Mouse (Mus musculus) urinary bladder, postnatal 0 days (tissue): Measurements from ENCODE around the gene Tmed5. TPM values are rescaled to one million over a fixed set of nuclear protein-coding genes. Genes with fewer than 3 reads are reported as not detected.

ENCODE experiments used
- polyA plus RNA-seq: library from polyadenylated mRNA; unstranded; fragments of >200 nt; fragmentation: Nextera tagmentation; extraction: Ambion mirVana; gene quantifications from 2 replicates; pipeline ENCODE4 v1.2.1, GENCODE M21; 2015

Tmed5 gene
- polyA plus RNA-seq = 34.6 and 37.4 TPM in 2 replicates

DNA sequence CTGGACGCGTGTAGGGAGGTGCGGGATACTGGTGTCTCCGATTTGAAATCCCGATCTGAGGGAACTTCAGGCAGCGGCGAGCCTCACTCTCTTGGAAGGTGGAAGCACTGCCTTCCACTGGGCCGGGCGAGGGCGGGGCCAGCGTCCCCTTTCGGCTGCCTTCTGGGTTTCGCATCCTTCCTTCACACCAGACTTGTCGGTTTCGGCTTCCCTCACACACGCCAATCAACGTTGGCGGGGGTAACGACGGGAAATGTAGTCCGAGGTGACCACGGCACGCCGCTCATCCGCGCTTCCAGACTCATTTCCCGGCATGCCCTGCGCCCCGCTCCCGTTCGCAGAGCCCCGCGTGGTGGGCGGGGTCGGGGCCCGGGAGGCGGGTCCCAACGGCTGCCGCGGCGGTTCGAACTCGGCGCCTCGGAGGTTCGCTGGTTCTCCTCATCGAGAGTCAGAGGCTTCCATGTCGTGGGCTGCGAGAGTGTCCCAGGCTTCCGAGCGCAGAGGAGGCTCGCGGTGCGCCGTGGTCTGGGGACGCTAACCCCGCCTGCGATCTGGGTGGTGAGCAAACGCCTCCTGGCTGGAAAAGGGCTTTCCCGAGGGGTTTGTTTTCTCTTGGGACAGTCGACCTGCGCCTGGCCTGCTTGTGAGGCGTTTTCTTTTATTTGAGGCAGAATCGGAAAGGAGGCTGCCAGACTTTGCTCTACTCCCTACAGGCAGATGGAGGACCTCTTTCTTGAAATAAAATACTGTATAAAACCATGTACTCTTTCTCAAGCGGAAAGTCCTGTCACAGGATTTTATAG is at the start of gene Tmed5, which contains the start of gene Ccdc18:
TSS of gene Tmed5 (minus strand) at position 180 of the 803 bp plus-strand sequence.
TSS of gene Ccdc18 (plus strand) at position 435 of the 803 bp plus-strand sequence.

GRCm38 (mm10) chr5:108065465-108066411 is 66.7 kb downstream of the Tmed5 start, which contains the start of gene Mtf2:
Gene Mtf2, plus strand, starts transcription at chr5:108065674.

Other genes with a start within 250 kb of the Tmed5 start
- 34.5 and 36.6 TPM in 2 replicates for gene Rpl5, start 232.1 kb downstream of the Tmed5 start, polyA plus RNA-seq
- gene Fam69a, start 145.5 kb downstream of the Tmed5 start, polyA plus RNA-seq = 31.5 and 34.3 TPM in 2 replicates
- gene Mtf2, start 66.9 kb downstream of the Tmed5 start, polyA plus RNA-seq = 26.9 and 27.1 TPM in 2 replicates
- 2.0 and 2.6 TPM in 2 replicates for gene Ccdc18, start 255 bp upstream of the Tmed5 start, polyA plus RNA-seq
- 22.6 and 27.0 TPM in 2 replicates for gene Dr1, start 136.3 kb upstream of the Tmed5 start, polyA plus RNA-seq
- gene Pigg, start 180.0 kb upstream of the Tmed5 start, polyA plus RNA-seq = 4.5 and 5.8 TPM in 2 replicates
- gene Gm42517, start 235.3 kb upstream of the Tmed5 start, polyA plus RNA-seq = 0.11 and 0.13 TPM in 2 replicates